Mouse (Mus musculus) kidney, adult 9 months (tissue): ENCODE data around the gene Trp53i11.

Experiments used
- DNase-seq: peaks from one replicate; pipeline ENCODE4 v3.0.0; 2022

The Trp53i11 gene

DNA sequence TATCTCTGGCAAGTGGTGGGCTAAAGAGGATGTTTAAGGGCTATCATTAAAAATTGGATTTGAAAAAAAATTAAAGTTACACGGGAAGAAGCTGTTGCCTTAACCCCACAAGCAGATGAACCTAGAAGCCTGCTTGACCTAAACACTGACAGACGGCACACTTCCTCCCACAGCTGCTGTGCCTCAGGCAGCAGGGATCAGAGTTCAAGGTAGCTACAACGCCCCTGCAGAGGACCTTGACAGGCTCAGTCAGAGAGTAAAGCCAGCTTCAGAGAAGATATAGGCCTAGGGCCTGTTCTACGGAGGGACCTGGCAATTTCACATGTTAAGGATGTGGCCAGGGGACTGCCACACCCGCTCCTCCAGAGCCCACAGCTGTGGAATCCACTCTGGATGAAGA, 14.9 kb upstream of the Trp53i11 start:
- DNase-seq = no peak

DNA sequence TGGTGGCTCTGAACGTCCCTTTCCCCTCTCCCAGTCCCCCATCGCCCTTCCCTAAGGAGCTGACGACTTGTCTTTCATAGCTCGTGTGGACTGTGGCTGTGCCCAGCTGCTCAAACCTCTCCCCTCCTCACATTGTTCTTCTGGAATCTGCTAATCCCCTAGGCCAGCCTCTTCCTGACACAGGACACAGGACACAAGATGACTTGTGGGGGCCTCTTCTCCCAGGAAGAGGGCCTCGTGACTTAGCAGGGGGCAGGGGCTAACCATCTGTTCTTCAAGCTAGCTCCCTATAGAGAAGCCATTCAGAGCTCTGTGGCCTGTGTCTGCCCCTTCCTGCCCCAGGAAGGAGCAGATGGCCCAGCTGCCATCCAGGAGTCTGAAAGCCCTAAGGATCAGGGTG, 13.2 kb upstream of the Trp53i11 start:
- no peak for DNase-seq

DNA sequence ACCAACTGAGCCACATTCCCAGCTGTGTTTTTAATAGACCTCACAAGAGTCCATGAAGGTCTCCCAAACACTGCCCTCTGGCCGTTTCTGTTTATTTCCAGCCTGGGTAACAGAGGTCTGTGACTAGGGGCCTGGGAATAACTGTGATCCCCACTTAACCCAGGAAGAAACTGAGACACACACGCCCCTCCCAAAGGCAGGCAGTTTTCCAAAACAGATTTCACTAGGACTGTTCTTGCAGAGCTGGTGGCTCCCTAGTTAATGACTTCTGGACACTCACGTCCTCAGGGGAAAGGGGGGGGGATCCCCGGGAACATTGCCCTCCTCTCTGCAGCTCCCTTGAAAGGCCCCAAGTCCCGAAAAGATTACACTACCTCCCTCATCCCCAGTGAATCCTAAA, 12.1 kb upstream of the Trp53i11 start:
- DNase-seq = peak; percentile 36

DNA sequence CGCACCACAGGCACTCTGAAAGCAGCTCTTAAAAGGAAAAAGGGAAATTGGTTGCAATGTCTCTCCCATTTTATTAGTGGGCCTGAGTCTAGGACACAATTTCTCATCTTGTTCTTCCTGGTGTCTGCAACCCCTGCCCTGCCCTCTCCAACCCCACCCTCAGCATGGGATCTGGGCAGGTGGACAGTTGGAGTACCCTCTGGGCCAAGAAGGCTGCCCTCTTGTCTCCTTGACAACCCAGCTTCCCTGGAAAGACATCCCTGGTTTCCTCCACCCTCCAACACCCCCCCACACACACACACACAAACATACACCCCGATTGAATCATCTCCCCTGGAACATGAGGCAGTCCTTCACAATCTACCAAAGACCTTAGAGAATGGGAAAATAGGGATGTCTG, 11.6 kb upstream of the Trp53i11 start:
- DNase-seq = no peak

DNA sequence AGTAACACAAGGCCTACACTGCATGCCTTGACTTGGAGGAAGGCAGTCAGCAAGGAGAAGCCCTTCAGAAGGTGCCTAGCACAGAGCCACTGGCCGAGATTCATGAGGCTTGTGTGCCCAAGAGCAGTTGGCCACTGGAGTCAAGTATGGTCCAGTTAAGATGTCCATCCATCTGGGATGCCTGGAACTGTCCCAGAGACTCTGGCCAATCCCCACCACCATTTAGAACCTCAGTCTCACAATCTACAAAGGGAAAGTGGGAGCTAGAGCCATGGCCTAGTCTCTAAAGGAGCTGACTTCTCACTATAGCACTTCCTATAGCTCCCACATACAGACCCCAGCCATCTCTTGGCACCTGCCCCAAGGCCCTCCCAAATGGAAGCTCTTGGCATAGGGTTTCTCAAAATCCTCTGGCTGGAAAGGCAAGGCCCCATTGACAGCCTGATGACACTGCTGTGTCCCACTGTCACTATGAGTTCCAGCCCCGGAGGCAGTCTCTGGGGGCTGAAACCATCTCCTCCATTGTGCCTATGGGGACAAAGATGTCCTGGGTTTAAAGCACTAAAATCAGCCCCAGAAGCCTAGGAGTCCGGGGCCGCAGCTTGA, 11.1 kb upstream of the Trp53i11 start:
- no peak for DNase-seq

DNA sequence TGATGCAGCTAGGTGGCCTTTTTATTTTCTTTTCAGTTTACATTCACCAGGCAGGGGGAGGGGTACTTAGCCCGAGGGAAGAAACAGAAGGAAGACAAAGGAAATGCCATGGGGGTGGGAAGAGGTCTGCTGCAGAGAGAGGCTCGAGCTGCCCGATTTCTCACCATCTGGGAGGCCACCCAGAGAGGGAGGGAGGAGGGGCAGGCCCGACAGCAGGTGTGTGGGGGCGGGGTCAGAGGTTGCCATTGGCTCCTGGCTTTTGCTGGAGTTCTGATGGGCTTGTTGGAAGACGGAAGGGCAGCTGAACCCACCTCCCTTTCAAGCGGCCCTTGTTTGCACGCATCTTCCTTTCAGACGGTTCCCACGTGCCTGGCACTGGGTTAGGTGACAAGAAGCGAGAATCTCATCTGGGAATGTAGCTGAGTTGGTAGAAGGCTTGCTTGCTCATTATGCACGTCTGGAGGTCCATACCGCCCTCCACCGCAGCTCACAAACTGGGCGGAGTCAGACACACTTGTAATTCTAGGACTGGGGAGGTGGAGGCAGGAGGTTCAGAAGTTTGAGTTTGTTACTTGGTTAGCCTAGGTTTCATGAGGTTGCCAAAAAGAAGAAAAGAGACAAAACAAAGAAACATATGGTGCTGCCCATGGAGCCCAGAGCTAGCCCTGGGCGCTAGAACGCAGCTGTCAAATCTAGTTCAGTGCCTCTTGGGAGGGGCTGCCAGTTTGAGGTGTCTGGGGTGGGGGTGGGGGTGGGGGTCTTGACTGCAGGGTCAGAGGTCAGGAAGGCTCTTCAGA, 10.3 kb upstream of the Trp53i11 start:
- no peak for DNase-seq

DNA sequence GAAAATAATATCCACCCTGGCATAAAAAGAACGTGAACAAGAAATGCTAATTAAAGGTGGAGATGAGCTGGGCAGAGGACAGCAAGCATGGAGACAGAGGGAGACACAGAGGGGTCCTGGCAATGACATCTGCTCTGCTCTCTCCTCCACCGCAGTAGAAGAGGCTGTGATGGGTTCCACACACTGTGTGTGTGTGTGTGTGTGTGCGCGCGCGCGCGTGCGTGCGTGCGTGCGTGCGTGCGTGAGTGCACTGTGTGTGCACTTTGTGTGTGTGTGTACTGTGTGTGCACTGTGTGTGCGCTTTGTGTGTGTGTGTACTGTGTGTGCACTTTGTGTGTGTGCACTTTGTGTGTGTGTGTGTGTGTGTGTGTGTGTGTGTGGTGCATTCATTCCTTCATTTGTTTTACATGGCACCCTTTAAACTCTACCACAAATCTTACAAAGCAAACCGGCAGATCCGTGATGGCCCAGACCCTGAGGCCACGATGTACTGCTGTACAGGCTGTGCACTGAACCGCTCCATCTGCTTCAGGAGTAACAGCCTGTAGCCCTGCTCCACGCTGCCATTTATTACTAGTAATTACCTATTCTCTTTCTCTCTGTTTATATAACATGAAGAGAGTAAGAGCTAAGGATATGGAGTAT, 9.6 kb upstream of the Trp53i11 start:
- no peak for DNase-seq

DNA sequence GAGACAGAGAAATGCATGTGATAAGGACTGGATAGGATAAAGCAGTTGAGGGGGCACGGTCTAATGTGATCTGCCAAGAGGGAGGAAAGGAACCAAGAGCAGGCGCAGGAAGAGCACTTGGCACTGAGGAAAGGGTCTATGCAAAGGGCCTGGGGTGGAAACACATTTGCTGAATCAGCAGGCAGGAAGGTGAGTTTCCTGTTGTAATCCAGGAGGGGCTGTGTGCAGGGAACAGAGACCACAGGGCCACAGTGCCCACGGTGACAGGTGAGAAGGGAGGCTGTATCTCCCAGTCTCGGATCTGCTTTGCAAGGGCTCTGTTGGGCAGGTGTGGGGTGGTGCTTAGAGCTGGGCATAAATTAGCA, 9.1 kb upstream of the Trp53i11 start:
- DNase-seq = no peak

DNA sequence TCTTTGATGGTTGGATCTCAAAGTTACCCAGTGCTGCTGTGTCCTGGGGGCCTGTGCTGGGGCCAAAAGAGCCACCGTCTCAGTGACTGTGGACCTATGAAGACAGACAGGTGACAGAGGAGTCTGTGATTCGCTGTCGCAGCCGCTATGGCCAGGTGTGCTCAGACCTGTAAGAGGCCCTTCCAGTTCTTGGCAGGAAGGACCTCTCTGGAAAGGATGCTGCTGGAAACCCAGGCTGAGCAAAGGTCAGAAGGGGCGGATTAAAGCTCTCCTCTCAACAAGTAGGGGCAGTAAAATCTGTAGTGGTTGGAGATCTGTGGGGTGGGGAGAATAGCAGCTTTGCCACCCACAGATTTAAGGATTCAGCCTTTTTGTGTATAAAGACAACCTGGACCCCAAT, 7.7 kb upstream of the Trp53i11 start:
- no peak for DNase-seq

DNA sequence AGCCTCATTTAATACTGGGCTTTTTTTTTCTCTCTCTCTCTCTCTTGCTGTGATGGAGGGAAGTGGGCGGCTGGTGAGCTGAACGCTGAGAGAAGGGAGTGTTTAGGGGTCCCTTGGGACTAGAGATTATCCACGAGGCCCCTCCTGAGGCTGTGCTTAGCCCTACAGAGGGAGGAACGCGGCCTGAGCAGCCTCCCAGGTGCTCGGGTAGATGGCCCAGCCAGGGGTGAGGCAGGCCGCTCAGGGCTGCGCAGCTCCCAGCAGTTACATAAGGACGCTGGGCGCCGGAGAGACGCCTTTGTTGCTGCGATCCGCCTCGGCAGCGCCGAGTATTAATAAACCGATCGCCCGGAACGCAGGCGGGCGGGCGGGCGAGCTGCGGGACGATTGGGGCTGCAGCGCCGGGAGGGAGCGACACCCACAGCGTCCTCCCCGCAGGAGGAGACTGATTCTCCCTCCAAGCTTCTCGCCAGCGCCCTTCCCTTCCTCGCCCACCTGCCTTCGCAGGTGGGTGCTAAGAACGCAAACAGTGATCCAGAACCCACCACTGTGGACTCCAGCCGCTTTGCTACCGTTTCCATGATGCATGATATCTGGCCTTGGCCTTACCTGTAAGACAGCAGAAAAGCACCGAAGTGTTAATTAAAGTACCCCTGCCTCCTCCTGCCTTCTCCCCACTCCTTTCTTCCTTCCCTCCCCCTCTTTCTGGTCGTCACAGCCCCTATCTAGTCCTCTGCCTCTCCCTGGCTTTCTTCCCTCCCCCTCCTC, 7.1 kb upstream of the Trp53i11 start:
- no peak for DNase-seq

DNA sequence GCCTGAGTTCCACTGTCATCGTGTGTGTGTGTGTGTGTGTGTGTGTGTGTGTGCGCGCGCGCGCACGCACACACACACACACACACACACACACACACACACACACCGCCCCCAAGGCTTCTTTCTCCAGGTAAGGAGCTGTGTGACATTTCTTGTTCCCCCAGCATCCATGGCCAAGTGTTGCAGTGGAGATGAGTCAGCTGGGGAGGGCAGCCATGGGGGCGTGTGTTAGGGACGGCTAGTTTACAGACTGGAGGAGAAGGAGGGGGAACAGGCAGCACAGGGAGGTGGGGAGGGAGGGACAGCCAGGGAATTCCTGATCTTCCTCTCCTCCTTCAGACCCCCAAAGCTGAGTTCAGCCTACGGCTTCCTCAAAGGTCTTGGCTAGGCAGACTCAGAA, 4.5 kb upstream of the Trp53i11 start:
- no peak for DNase-seq

DNA sequence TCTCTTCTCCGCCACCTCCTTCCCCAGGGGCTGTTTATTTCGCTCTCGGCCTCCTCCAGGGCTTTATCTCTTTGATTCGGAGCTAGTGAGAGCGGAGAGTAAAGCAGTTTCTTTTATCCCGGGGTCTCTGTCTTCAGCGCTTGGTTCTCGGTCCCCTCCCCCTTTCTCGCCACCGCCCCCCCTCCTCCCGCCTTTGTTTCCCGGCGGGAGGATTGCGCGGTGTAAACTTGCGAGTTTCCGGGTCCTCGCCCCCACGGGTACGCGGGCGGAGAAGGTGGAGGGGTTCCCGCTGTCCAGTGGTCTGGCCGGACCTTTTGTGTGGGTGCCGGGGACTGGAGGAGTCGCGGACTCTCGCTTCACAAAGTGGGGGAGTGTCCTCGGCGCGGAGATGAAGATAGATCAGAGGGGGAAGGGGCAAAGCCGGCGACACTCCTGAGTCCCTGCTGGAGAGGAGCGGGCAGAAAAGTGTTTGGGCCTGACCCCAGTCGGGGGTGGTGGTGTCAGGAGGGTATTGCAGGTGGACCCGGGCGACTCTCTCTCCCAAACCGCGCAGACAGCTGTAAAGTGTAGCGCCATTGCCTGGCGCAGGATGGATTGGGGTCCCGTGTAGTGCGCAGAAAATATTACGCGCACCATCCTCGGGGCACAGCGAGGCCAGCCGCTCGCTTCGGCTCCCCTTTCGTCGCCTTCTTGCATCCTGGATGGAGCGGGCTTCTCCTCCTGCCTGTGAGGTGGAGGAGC, 842 bp downstream of the Trp53i11 start:
- no peak for DNase-seq

DNA sequence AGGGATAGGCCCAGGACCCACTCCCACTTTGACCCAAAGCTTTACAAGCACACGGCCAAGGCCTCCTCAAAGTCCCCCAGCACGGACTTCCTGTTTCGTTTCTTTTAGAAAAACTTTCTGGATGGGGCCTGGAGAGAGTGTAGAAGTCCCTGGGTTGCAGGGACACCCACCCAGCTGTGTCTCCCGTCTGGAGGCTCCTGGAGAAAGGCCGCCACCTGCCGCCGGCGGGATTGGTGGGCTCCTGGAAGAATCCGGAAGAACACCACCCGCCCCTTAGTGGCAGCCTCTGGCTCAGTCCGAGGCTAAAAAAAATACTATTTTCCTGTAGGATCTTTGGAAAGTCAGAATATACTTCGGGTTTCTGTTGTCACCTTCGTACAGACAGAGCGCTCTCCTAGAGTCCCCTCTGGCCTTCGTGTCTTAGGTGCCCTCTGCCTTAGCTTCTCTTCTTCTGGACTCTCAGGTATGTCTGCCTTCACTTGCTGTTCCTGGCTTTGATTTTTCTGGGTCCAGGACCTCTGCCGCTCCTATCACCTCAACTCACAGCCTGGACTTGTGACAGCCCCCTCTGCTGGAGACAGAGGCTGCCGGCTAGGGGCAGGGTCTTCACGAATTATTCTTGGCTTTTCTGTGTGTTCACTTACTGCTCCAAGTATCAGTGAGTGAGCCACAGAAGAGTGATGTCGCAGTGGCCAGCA, 1.6 kb downstream of the Trp53i11 start:
- no peak for DNase-seq

DNA sequence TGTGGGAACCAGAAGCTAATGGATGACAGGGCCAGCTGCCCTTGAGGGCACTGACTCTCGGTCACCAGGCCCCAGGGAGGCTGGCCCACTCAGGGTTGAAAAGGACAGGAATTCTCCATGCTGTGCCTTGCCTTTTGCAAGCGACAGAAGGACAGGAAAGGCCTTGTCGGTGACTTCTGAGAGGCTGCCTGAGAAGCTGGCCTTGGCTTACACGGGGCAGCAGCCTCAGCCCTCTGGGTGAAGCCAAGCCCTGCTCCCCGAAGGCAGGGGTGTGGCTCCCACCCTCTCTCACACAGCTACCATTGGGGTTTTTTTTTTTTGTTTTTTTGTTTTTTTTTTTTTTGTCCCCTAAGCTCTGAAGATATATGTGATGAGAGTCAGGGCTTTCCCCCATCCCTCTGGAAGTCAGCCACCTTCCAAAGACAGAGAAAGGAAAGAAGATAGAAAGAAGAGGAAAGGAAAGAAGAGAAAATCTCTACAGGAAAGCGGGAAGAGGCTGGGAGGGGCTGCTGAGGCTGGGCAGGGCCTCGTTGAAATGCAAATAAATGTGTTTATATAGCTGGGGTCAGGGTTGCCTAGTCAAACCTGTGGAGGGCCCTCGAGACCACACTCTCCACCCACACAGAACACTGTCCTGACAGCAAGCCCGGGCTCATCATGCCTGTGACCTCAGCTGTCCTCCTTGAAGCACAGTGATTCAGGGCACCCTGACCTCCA, 3.6 kb downstream of the Trp53i11 start:
- no peak for DNase-seq

DNA sequence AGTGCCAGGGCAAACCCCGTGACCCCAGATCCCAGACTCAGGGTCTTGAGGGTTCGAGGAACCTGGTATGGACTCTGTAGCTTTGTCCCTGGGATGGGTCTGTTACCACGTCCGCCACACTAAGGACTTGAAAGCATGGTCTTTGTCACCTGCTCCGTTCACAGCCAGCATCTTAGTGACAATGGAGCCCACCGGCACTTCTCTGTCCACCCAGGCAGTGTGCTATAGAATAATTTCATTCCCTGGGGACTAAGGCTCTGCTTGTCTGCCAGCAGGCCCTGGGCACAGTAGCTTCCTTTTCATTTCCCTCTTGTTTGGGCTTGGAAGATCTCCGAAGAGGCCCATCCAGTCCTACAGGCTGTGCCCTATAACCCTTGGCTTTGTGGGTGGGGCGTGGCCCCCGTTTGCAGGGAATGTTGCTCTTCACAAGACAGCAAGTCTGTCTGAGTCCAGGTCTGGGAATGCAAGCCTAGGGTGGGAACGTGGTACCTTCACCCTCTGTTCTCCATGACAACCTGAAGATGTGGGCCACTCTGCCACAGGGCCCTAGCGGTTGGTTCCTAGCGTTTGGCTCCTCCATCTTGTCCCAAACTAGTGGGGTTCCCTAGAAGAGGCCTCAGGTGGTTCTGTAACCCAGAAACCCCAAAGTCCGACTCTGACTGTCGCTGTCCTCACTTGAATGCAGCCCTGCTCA, 4.3 kb downstream of the Trp53i11 start:
- DNase-seq = no peak

DNA sequence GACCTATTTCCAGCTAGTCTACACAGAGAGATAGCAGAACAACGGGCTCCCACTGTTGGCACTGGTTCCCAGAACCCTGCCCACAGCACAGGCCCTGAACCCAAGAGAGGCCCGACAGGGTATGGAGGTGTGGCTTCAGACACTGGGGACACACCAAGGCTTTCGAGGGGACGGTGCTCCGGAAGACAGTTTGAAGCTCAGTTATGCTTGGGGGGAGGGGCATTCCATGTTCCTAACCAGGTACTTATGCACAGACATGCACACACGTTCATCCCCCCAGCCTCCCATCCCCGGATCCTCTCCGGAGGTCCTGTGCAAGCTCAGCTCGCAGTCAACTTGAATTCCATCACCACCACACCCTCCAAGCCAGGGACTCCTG, 4.8 kb downstream of the Trp53i11 start:
- no peak for DNase-seq

DNA sequence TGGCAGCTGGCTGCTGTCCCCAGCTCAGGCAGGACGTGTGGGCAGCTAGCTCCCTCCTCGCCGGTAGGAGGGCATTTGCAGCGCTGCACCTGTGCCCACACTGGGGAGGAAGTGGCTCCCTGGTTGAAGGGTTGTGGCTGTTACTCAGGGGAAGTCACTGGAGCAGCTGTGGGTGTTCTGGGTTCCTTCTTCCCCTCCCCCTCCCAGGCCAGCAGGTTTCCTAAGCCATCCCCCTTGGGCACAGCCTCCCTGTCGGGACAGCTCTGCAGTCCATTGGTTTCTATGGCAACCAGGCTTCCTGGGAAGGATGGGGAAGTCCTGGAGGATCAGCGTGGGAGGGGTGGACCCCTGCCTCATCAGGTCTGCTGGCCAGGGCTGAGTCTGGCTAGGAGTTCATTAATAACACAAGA, 5.3 kb downstream of the Trp53i11 start:
- DNase-seq = no peak

DNA sequence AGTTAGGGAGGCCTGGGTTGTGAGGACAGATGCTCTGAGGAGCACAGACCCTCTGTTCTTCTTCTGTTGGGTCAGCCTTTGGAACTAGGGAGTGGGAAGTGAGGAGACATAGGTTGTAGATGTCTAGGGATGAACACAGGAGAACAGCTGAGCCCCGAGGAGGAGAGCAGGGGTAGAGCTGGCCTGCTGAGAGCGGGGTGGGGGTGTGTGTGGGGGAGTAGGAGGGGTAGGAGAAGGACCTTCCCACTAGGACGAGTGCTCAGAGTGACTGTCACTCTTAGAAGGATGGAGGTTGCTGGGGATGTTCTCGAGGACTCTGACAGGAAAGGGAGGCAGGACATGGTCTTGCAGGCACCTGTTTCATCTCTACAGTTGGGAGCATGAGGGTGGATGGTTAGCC, 6.5 kb downstream of the Trp53i11 start:
- DNase-seq = no peak

DNA sequence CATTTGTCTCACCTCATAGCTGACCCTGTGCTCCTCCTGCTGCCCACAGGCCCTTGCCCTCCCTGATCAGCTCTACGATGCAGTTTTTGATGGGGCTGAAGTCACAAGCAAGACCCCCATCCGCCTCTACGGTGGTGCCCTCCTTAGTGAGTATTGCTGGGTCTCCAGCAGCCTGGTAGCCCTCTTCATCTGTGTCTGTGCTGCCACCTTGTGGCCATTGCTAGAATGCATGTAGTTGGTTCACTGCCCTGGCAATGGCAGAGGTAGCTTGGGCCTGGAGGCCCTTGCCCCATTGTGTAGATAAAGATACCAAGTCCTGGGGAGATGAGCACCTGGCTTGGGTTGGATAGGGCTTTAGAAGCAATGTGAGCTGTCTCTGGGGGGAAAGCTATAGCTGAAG, 11.5 kb downstream of the Trp53i11 start:
- peak; percentile 92 for DNase-seq

DNA sequence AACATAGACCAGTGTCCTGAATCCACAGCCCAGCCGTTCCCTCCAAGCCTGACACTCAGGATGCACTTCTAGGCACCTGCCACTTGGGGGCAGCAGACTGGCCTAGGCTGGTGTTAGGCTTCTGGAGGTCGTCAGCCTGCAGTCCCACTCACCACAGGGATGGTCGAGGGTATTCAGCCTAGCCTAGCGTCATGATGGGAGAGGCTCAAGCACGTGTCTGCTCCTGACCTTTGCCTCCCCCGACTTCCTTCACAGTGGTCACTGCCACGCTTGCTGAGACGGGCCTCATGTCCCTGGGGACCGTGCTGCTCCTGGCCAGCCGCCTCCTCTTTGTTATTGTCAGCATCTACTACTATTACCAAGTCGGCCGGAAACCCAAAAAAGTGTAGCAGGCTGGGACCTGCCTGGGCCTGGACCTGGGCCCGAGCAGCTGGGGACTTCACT, 12.2 kb downstream of the Trp53i11 start:
- peak; percentile 86 for DNase-seq
